9 mouse cellular contexts compared by ENCODE assay signal in genomic region chr1:73743737-73744554, GRCm38 (mm10).
DNase-seq lines count a peak whose midpoint lies in the region; ATAC-seq and TF ChIP-seq lines count a peak whose summit lies in the region.
"Had no signal": no experiment of that assay in that cellular context is flagged by ENCODE, and none has a peak within 500 bp of the region (broad histone marks: within the 10 kb centered on the region; RNA-seq: fewer than 3 reads in every experiment).

No protein-coding gene starts in this region.

- WGBS in forebrain, embryonic 14.5 days, result 11% methylated on average over 6 of the region's 6 CpGs
- 19% methylated on average over 6 of the region's 6 CpGs for WGBS in lung, postnatal 0 days

- H3K9me3 ChIP-seq in forebrain, embryonic 14.5 days (replicated peaks; ENCODE audit: control insufficient read depth, low read length), result no peaks in the 10 kb centered on the region
- no peaks in the 10 kb centered on the region for H3K9me3 ChIP-seq in lung, postnatal 0 days (ENCODE audit: low read length)

- H3K36me3 ChIP-seq in forebrain, embryonic 14.5 days (ENCODE audit: control insufficient read depth, insufficient read depth, low read length), result no peaks in the 10 kb centered on the region
- H3K36me3 ChIP-seq in lung, postnatal 0 days (ENCODE audit: insufficient read depth, low read length), result no peaks in the 10 kb centered on the region

- H3K27ac ChIP-seq in forebrain, embryonic 14.5 days (ENCODE audit: low read depth, low read length), result peak overlapping the region; percentile 73
- no peak overlapping the region for H3K27ac ChIP-seq in lung, postnatal 0 days (ENCODE audit: low read length)

- H3K4me3 ChIP-seq in forebrain, embryonic 14.5 days (ENCODE audit: low read depth, low read length), result no peak overlapping the region
- H3K4me3 ChIP-seq in lung, postnatal 0 days (ENCODE audit: low read depth, low read length), result no peak overlapping the region

- TF ChIP-seq EP300 in lung, postnatal 0 days (IDR thresholded peaks at IDR 0.05), result peak; percentile 51; the same call in 1 of the 2 replicates

- peak; percentile 82 for ATAC-seq in forebrain, embryonic 14.5 days
- peak; percentile 84 for ATAC-seq in lung, postnatal 0 days
- no peak for ATAC-seq in granulocyte monocyte progenitor cell, adult 5-6 weeks (replicated peaks; ENCODE audit: poor library complexity, severe bottlenecking)
- ATAC-seq in megakaryocyte-erythroid progenitor cell, adult 5-6 weeks (replicated peaks; ENCODE audit: low FRiP score, low TSS enrichment, poor library complexity, severe bottlenecking), result no peak

- H3K4me2 ChIP-seq in forebrain, embryonic 14.5 days (ENCODE audit: low read length), result no peak overlapping the region
- H3K4me2 ChIP-seq in lung, postnatal 0 days (replicated peaks; ENCODE audit: low read depth, low read length), result no peak overlapping the region

- peak; percentile 52 for DNase-seq in kidney, postnatal 10 days
- DNase-seq in kidney, adult 11 months, result no peak
- peak; percentile 73 for DNase-seq in forebrain, embryonic 14.5 days (ENCODE audit: low spot score)
- peak; percentile 83 for DNase-seq in lung, postnatal 0 days (ENCODE audit: low spot score)
- peak; percentile 83 for DNase-seq in retina, postnatal 1 day
- no peak for DNase-seq in adrenal gland, adult (ENCODE audit: inconsistent age in 2 of 2, low spot score in 1 of 2)
- DNase-seq: cerebellum, adult 11-12 months had no signal

- TF ChIP-seq CTCF in lung, postnatal 0 days (IDR thresholded peaks at IDR 0.05), result no peak

- no peaks in the 10 kb centered on the region for H3K27me3 ChIP-seq in forebrain, embryonic 14.5 days (replicated peaks; ENCODE audit: control insufficient read depth, insufficient read depth, low read length)
- H3K27me3 ChIP-seq in lung, postnatal 0 days (replicated peaks; ENCODE audit: insufficient read depth, low read length), result no peaks in the 10 kb centered on the region

- no peak overlapping the region for H3K9ac ChIP-seq in forebrain, embryonic 14.5 days (ENCODE audit: low read length)
- no peak overlapping the region for H3K9ac ChIP-seq in lung, postnatal 0 days (replicated peaks; ENCODE audit: low read depth)

- H3K4me1 ChIP-seq in forebrain, embryonic 14.5 days (ENCODE audit: control insufficient read depth, insufficient read depth, low read length), result peaks cover 13% of the 10 kb centered on the region
- no peaks in the 10 kb centered on the region for H3K4me1 ChIP-seq in lung, postnatal 0 days (ENCODE audit: insufficient read depth, low read depth, low read length)

Comparison
In these comparisons a context has a peak if more than half of its experiments do, and no peak if none do; other contexts are left out.
1. DNase-seq: peak in kidney, postnatal 10 days (single experiment), forebrain, embryonic 14.5 days (single experiment), lung, postnatal 0 days (single experiment) and retina, postnatal 1 day (single experiment); none in kidney, adult 11 months (single experiment) and adrenal gland, adult (0 of 2).
2. ATAC-seq: peak in forebrain, embryonic 14.5 days (single experiment) and lung, postnatal 0 days (single experiment); none in granulocyte monocyte progenitor cell, adult 5-6 weeks (single experiment) and megakaryocyte-erythroid progenitor cell, adult 5-6 weeks (single experiment).